Mouse (Mus musculus) telencephalon, adult 2 months (tissue): ENCODE data around the gene D630003M21Rik.
A peak's percentile ranks its signal among the peaks of the same experiment; 100 is the strongest.

Experiments used
- DNase-seq: peaks from one replicate; pipeline ENCODE4 v3.0.0-alpha.2; 2011; ENCODE audit warnings: low read depth, low spot score

Gene D630003M21Rik

DNA sequence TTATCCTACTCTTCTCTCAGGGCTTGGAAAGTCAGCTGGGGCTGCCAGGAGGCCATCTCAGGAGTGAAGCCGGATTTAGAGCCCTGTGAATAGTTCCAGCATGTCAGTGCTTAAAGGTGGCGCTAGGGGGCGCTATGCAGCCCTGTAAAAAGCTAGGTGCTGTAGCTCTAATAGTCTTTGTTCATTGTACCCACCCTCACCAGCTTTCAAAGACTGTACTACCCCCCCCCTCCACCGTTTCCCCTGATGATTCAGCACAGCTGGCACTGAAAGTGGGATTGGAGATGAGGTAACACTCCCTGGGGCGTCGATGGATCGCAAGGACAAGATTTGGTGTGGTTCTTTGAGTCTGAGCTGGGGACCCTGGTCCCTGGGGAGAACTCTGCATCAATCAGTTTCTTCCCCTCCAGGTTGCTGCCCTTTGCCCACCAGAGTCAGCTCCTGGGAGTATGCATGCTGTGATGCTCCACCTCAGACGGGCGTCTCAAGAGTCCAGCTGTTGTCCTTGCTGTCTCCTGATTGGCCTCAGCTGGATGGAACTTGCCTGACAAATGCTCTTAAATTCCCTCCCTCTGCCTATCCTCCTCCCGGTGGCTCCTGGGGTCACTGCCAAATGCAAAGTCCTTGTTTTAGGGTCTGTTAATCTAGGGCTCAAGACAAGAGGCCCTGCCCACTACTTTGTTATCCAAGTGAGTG lies 33.9 kb downstream of the D630003M21Rik start:
- DNase-seq, result no peak

GRCm38 (mm10) chr2:158193611-158194336 lies 35.2 kb downstream of the D630003M21Rik start:
- no peak for DNase-seq

DNA sequence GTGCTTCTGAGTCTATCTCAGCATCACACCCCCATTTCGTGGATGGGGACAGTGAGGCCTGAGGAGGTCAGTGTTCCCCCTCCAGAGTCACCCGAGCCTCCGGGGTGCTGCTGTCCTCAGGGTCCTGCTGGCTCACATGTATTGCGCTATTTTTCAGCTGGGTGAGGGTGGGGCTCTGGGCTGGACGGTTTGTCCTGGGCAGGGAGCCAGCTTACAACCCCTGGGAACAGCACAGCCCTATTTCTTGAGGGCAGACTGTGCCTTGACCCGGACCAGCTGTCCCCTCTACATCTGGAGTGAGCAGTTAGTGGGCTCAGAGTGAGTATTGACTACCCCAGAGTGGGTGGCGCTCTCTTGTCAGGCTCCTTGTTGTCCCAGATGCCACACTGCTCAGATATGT lies 37.9 kb downstream of the D630003M21Rik start:
- DNase-seq, result no peak

- DNase-seq, result no peak
Measured at GRCm38 (mm10) chr2:158189451-158189850, 39.6 kb downstream of the D630003M21Rik start.

- DNase-seq, result no peak
Measured at GRCm38 (mm10) chr2:158186206-158186871, 42.7 kb downstream of the D630003M21Rik start.

DNA sequence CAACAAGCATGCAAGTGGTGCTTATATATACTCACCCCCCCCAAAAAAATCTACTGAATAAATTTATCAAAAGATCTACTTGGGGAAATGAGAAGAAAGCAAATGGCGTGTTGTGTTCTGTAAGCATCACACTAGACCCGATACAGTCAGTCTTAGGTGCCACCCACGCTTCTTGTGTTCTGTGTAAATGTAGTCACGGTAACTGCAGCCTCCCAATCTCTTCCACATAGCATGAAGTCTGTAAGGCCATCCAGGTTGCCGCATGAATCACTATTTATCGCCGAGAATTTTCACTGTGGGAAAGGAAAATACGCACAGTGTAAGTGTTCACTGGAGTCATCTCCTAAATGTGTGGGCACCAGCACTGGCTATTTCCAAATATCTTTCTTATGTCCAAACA lies 45.8 kb downstream of the D630003M21Rik start:
- DNase-seq, result no peak

DNA sequence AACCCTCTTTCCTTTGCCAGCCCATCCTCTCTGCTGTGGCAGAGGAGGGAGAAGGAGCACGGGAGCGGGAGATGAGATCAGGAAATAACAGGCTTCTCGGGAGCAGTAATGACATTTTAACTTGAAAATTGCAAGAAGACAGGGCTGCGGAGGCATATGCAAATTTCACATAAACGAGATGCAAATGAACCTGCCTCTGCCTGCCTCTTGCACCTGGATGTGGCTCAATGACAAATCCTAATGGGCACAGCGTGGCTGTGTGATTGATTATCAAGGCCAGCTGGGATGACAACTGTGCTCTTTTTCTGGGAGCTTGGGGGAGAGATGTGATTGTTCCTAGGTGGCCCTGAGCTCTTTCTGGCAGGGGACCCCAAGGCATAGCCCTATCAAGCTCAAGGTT lies 47.1 kb downstream of the D630003M21Rik start:
- DNase-seq, result no peak

DNA sequence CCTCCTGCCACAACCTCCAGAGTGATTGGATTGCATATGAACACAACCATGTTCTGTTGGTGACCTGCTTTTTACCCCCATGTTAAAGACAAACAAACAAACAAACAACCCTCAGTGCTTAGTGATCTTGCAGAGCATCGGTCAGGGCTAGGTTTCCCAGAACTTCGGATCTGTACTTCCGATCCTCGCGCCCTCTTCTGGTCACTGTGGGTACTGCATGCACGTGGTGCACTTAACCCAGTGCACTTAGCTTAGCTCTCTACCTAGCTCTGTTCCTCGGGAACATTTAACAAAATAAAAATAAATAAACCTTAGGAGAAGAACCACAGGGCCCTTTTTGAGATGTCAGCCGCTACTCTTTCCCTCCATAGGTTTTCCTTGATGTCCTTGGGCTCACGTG lies 48.2 kb downstream of the D630003M21Rik start:
- no peak for DNase-seq

GRCm38 (mm10) chr2:158179370-158180111 lies 49.5 kb downstream of the D630003M21Rik start:
- no peak for DNase-seq

DNA sequence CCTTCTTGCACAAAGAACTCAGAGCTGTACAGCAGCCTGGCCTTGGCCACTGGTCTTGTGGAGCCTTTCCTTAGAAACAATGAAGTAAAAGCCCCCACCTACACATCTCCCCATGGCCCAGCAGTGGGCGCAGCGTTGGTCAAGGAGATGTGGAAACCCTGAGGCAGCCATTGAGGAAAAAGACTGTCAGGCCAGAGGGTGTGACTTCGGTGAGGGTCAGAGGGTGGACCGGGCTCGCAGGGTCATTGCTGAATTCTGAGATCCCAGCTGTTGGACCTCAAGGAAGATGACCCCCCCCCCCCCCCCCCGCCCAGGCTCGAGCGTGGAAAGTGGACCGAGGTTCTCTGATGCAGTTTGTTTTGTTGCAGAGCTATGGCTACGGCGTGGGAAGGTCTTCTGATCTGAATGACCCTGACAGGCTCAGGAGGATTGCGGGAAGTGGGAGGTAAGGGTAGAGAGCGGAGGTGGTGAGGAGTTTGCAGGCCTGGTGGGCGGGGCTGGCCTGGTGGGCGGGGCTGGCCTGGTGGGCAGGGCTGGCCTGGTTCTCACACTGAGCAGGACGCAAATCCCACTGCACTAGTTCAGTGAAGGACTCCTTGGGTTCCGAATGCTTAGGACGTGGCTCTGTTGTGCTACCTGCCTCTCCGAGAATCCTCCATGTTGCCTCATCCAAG lies 50.2 kb downstream of the D630003M21Rik start:
- no peak for DNase-seq

- DNase-seq, result no peak
Measured at GRCm38 (mm10) chr2:158178139-158178538, 50.9 kb downstream of the D630003M21Rik start.

- no peak for DNase-seq
Measured at GRCm38 (mm10) chr2:158177574-158177973, 51.4 kb downstream of the D630003M21Rik start.

DNA sequence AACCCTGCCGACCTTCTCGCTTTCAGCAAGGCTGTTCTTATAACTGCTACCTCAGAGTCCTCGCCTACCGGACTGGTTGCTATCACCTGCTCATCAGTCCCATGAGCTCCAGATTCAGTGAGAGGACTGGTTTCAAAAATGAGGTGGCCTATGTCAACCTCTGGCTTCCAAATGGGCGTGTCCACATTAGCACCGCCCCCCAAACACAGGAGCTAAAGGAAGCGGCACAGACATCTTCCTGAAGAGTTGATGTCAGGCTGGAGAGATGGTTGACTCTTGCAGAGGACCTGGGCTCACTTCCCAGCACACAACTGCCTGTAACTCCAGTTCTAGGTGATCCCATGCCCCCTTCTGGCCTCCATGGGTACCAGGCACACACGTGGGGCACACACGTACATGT lies 52.3 kb downstream of the D630003M21Rik start:
- DNase-seq, result no peak

- peak; percentile 26 for DNase-seq
Measured at GRCm38 (mm10) chr2:158175433-158175832, 53.6 kb downstream of the D630003M21Rik start.

DNA sequence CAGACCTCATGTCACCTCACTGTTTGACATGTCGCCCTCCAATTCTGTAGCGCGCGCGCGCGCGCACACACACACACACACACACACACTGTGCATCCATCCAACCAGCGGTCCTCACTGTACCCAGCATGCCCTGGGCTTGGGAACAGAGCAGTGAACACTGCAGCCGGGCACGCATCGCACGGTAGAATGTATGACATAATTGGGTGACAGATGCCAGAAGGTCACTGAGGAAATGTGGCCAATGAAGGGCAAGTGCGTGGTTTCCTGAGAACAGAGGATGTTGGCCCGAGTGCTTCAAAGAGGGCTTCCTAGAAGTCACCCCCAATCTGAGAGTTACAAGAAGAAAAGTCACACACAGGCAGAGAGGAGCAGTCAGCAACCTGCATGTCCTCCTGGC lies 54.1 kb downstream of the D630003M21Rik start:
- no peak for DNase-seq

GRCm38 (mm10) chr2:158174438-158174837 lies 54.6 kb downstream of the D630003M21Rik start:
- DNase-seq, result peak; percentile 24

GRCm38 (mm10) chr2:158170394-158170793 lies 58.6 kb downstream of the D630003M21Rik start:
- no peak for DNase-seq

DNA sequence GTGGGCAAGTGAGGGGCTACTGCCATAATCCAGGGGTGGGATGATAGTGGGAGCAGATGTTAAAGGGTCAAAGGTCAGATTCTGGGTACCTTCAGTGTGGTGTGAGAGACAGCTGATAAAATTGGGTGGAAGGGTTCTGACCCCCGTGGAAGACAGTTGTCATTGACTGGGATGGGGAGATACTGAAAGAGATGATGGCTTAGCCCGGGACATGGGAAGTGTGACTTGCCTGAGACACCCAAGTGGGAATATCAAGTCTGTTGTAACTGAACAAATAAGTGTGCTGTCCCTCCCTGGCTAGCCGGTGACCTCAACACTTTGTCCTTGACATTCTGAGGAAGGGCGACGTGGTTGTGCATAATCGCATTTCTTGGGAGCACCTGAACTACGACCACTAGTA lies 59.3 kb downstream of the D630003M21Rik start:
- DNase-seq, result no peak

- no peak for DNase-seq
Measured at GRCm38 (mm10) chr2:158169351-158169750, 59.7 kb downstream of the D630003M21Rik start.

DNA sequence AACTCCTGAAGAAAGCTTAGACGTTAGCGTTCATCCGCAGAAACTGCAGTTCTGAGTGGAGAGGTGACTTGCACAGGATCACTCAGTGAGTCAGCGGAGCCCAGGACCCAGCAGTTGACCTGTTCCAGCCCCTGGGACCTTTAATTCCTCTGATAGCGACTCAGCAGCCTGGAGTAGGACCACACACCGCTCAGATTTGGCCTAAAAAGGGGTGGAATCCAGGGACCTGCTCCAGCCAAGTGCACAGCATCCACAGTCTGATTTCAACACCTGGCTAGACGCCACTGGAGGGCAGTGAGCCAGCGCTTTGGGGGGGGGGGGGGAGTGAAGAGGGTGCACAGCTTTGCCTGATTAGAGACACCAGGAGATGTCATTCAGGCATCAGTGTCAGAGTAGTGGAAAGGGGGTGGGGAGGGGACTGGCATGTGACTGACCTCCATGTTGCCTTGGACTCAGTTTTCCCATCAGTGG lies 60.2 kb downstream of the D630003M21Rik start:
- DNase-seq, result no peak

DNA sequence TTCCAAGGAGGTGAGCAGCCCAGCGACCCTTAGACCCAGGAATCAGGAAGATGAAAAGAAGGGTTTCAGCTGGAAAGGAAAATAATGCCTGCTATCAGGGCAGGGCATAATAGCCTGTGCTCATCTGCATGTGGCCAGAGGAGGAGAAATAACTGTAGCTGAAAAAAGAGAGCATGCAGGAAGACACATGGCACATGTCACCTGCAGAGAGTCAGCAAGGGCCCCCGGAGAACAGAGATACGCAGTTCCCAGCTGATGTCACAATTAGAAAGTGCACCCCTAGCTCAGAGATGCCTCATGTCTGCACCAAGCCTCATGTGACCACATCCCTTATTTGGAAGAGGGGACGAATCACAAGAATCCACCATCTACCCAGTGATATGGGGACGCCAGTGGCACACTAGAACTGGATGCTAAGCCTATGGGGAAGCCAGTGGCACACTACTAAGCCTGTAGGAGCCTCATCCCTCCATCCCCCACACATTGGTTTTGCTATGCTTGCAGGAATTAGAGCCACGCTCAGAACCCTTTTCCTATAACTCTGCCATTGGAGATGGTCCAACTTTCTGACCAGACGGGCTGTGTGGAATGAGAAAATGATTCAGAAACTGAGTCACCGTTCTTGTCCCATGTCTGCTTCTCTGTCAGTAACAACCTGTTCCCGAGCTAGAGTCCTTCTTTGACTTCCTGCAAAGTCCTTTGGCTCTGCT lies 61.4 kb downstream of the D630003M21Rik start:
- no peak for DNase-seq
